Mouse (Mus musculus) myocyte (in vitro differentiated cells): Measurements from ENCODE around the gene Gxylt1. TPM values are rescaled to one million over a fixed set of nuclear protein-coding genes. Genes with fewer than 3 reads are reported as not detected.

Experiments used
- H3K27me3 ChIP-seq: one replicate; pipeline ENCODE4 v1.6.1; 2011; ENCODE audit not compliant: control insufficient read depth, insufficient read depth, insufficient read length
- H3K36me3 ChIP-seq: one replicate; pipeline ENCODE4 v1.6.1; 2011; ENCODE audit not compliant: control insufficient read depth, insufficient read depth
- H3K4me2 ChIP-seq: one replicate; pipeline ENCODE4 v1.6.1; 2011; ENCODE audit warnings: low read depth, control low read depth
- H3K4me3 ChIP-seq: one replicate; pipeline ENCODE4 v1.5.1; 2011; ENCODE audit warnings: mild to moderate bottlenecking, control low read depth, moderate library complexity
- H3K79me2 ChIP-seq: one replicate; pipeline ENCODE4 v1.6.1; 2011; ENCODE audit not compliant: control insufficient read depth, insufficient read depth
- H3ac ChIP-seq: one replicate; pipeline ENCODE4 v1.6.1; 2011; ENCODE audit not compliant: control insufficient read depth, insufficient read length
- CEBPB ChIP-seq: IDR thresholded peaks from 2 replicates; pipeline ENCODE4 v1.6.1; 2011; ENCODE audit warnings: mild to moderate bottlenecking, moderate library complexity; ENCODE audit not compliant: poor library complexity, insufficient read depth, severe bottlenecking
- E2F4 ChIP-seq: IDR thresholded peaks from one replicate; pipeline ENCODE4 v1.6.1; 2011; ENCODE audit warnings: mild to moderate bottlenecking, control low read depth, moderate library complexity; ENCODE audit not compliant: insufficient read depth
- MAX ChIP-seq: IDR thresholded peaks from one replicate; pipeline ENCODE4 v1.6.1; 2011; ENCODE audit warnings: low read depth, mild to moderate bottlenecking, control low read depth
- MYOD1 ChIP-seq, 3 experiments: IDR thresholded peaks; one replicate each; pipeline ENCODE4 v1.6.1; 2011; ENCODE audit warnings: control low read depth in 2 of 3, low read depth in 2 of 3, mild to moderate bottlenecking in 2 of 3, moderate library complexity in 1 of 3; ENCODE audit not compliant: insufficient read length in 2 of 3, control insufficient read depth in 1 of 3
- MYOG ChIP-seq, 3 experiments: IDR thresholded peaks; one replicate each; pipeline ENCODE4 v1.6.1; 2011; ENCODE audit warnings: control low read depth in 2 of 3, low read depth in 2 of 3, mild to moderate bottlenecking in 2 of 3; ENCODE audit not compliant: insufficient read length in 2 of 3, control insufficient read depth in 1 of 3, insufficient read depth in 1 of 3
- POLR2A ChIP-seq: IDR thresholded peaks from one replicate; pipeline ENCODE4 v1.6.1; 2011; ENCODE audit warnings: low read depth, mild to moderate bottlenecking, control low read depth, moderate library complexity; ENCODE audit not compliant: insufficient read length
- POLR2AphosphoS2 ChIP-seq: IDR thresholded peaks from one replicate; pipeline ENCODE4 v1.6.1; 2011; ENCODE audit warnings: low read depth, control low read depth; ENCODE audit not compliant: insufficient read length
- REST ChIP-seq: IDR thresholded peaks from one replicate; pipeline ENCODE4 v1.6.1; 2011; ENCODE audit warnings: mild to moderate bottlenecking, control low read depth, moderate library complexity; ENCODE audit not compliant: insufficient read depth, insufficient read length
- SRF ChIP-seq: IDR thresholded peaks from one replicate; pipeline ENCODE4 v1.6.1; 2011; ENCODE audit warnings: low read depth; ENCODE audit not compliant: control insufficient read depth, insufficient read length
- TCF12 ChIP-seq: IDR thresholded peaks from one replicate; pipeline ENCODE4 v1.6.1; 2011; ENCODE audit warnings: mild to moderate bottlenecking, control low read depth; ENCODE audit not compliant: poor library complexity, insufficient read depth, severe bottlenecking
- TCF3 ChIP-seq: IDR thresholded peaks from one replicate; pipeline ENCODE4 v1.6.1; 2011; ENCODE audit warnings: low read depth, control low read depth; ENCODE audit not compliant: insufficient read length
- USF1 ChIP-seq: IDR thresholded peaks from one replicate; pipeline ENCODE4 v1.6.1; 2011; ENCODE audit warnings: low read depth, mild to moderate bottlenecking, control low read depth, moderate library complexity
- polyA plus RNA-seq: library from polyadenylated mRNA; unstranded; fragments of >200 nt; fragmentation: generic; extraction: Trizol; gene quantifications from one replicate; pipeline ENCODE4 v1.2.1, GENCODE M21; 2012; ENCODE audit warnings: missing spikeins

The Gxylt1 gene
- polyA plus RNA-seq, 1 experiment, result 3.6 TPM

GRCm38 (mm10) chr15:93262274-93262673, 12.7 kb downstream of the Gxylt1 start:
- peaks cover 52% of the 10 kb centered on the region for H3K79me2 ChIP-seq
- H3K27me3 ChIP-seq, result no peaks in the 10 kb centered on the region
- no peak overlapping the region for H3K4me3 ChIP-seq
- H3K36me3 ChIP-seq, result peaks cover 7% of the 10 kb centered on the region
- H3ac ChIP-seq, result no peak overlapping the region
- H3K4me2 ChIP-seq, result no peak overlapping the region
- no peak for TF ChIP-seq SRF
- no peak for TF ChIP-seq E2F4
- no peak for TF ChIP-seq MYOG (IDR thresholded peaks at IDR 0.05; ENCODE audit: control insufficient read depth in 1 of 3, insufficient read depth in 1 of 3, insufficient read length in 2 of 3, low read depth in 2 of 3)
- TF ChIP-seq CEBPB, result no peak
- no peak for TF ChIP-seq MYOD1 (IDR thresholded peaks at IDR 0.05; ENCODE audit: control insufficient read depth in 1 of 3, insufficient read length in 2 of 3, low read depth in 2 of 3)
- no peak for TF ChIP-seq TCF12
- no peak for TF ChIP-seq REST
- no peak for TF ChIP-seq MAX
- TF ChIP-seq POLR2AphosphoS2, result no peak
- TF ChIP-seq TCF3, result no peak
- TF ChIP-seq POLR2A, result no peak
- TF ChIP-seq USF1, result no peak

DNA sequence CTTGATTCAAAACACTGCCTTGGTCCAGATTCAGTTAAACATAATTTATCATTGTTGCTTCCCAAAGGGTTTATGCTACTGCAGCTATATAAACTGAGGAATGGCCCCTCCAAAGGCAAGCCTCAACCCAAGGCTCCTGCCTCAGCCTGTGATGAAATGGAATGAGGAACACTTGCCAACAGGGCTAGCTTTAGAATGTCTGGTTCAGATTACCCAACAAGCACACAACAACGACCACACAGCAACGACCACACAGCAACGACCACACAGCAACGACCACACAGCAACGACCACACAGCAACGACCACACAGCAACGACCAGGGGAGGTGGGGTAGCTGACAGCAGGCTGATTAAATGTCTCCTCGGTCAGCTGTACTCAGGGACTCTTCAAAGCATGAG, 15.0 kb downstream of the Gxylt1 start:
- Histone ChIP-seq H3K27me3 (no peaks in the 10 kb centered on the region), H3ac (no peak overlapping the region), H3K36me3 (peaks cover 7% of the 10 kb centered on the region), H3K4me2 (no peak overlapping the region), H3K79me2 (peaks cover 29% of the 10 kb centered on the region), H3K4me3 (no peak overlapping the region)
- no peak for TF ChIP-seq SRF
- no peak for TF ChIP-seq TCF3
- TF ChIP-seq MYOD1 (IDR thresholded peaks at IDR 0.05; ENCODE audit: control insufficient read depth in 1 of 3, insufficient read length in 2 of 3, low read depth in 2 of 3), result no peak
- TF ChIP-seq MYOG (IDR thresholded peaks at IDR 0.05; ENCODE audit: control insufficient read depth in 1 of 3, insufficient read depth in 1 of 3, insufficient read length in 2 of 3, low read depth in 2 of 3), result no peak
- TF ChIP-seq POLR2AphosphoS2, result no peak
- TF ChIP-seq USF1, result no peak
- TF ChIP-seq POLR2A, result no peak
- no peak for TF ChIP-seq CEBPB
- no peak for TF ChIP-seq REST
- no peak for TF ChIP-seq MAX
- no peak for TF ChIP-seq TCF12
- TF ChIP-seq E2F4, result no peak

DNA sequence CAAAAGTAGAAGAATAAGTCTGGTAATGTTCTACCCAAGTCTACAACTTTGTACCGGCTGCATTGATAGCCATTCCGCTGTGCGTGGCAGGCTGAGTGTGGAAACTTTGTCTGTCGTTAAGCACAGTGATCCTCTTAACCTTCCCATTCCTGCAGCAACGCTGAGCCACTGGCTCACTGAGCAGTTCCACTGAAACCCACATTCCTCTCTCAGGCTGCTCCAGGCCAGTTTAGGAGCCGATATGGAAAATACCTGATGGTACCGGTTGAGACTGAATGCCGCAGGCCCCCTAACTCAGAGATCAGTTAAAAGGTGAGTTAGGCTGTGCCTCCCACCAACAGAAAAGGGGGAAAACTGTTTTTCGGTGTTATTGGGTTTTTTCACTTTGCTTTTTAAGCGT, 19.7 kb downstream of the Gxylt1 start:
- H3K4me2 ChIP-seq, result no peak overlapping the region
- H3K4me3 ChIP-seq, result no peak overlapping the region
- no peak overlapping the region for H3ac ChIP-seq
- H3K79me2 ChIP-seq, result no peaks in the 10 kb centered on the region
- H3K36me3 ChIP-seq, result peaks cover 12% of the 10 kb centered on the region
- no peaks in the 10 kb centered on the region for H3K27me3 ChIP-seq
- TF ChIP-seq TCF12 (no peak), TCF3 (no peak), CEBPB (no peak), POLR2AphosphoS2 (no peak), POLR2A (no peak), MAX (no peak), MYOD1 (IDR thresholded peaks at IDR 0.05; ENCODE audit: control insufficient read depth in 1 of 3, insufficient read length in 2 of 3, low read depth in 2 of 3) (no peak), REST (no peak), SRF (no peak), MYOG (IDR thresholded peaks at IDR 0.05; ENCODE audit: control insufficient read depth in 1 of 3, insufficient read depth in 1 of 3, insufficient read length in 2 of 3, low read depth in 2 of 3) (no peak), E2F4 (no peak)

- H3K27me3 ChIP-seq, result no peaks in the 10 kb centered on the region
- no peaks in the 10 kb centered on the region for H3K79me2 ChIP-seq
- no peak overlapping the region for H3ac ChIP-seq
- H3K4me3 ChIP-seq, result no peak overlapping the region
- H3K4me2 ChIP-seq, result no peak overlapping the region
- H3K36me3 ChIP-seq, result peaks cover 15% of the 10 kb centered on the region
- TF ChIP-seq USF1 (no peak), E2F4 (no peak), MYOG (IDR thresholded peaks at IDR 0.05; ENCODE audit: control insufficient read depth in 1 of 3, insufficient read depth in 1 of 3, insufficient read length in 2 of 3, low read depth in 2 of 3) (no peak), MAX (no peak), CEBPB (no peak), MYOD1 (IDR thresholded peaks at IDR 0.05; ENCODE audit: control insufficient read depth in 1 of 3, insufficient read length in 2 of 3, low read depth in 2 of 3) (no peak), POLR2AphosphoS2 (no peak), POLR2A (no peak), TCF12 (no peak), REST (no peak), SRF (no peak), TCF3 (no peak)
Measured at GRCm38 (mm10) chr15:93253172-93253571, 21.8 kb downstream of the Gxylt1 start.
